Mouse (Mus musculus) myocyte (in vitro differentiated cells): ENCODE data around the gene Nprl3. TPM values are rescaled to one million over a fixed set of nuclear protein-coding genes. Genes with fewer than 3 reads are reported as not detected.
"Not testable (repeated sequence)": the region's sequence is repeated elsewhere in the genome, so short reads cannot be mapped to it uniquely, and the experiment has no call there.

Experiments used
- H3K27me3 ChIP-seq: one replicate; pipeline ENCODE4 v1.6.1; 2011; ENCODE audit not compliant: control insufficient read depth, insufficient read depth, insufficient read length
- H3K36me3 ChIP-seq: one replicate; pipeline ENCODE4 v1.6.1; 2011; ENCODE audit not compliant: control insufficient read depth, insufficient read depth
- H3K4me2 ChIP-seq: one replicate; pipeline ENCODE4 v1.6.1; 2011; ENCODE audit warnings: low read depth, control low read depth
- H3K4me3 ChIP-seq: one replicate; pipeline ENCODE4 v1.5.1; 2011; ENCODE audit warnings: mild to moderate bottlenecking, control low read depth, moderate library complexity
- H3K79me2 ChIP-seq: one replicate; pipeline ENCODE4 v1.6.1; 2011; ENCODE audit not compliant: control insufficient read depth, insufficient read depth
- H3ac ChIP-seq: one replicate; pipeline ENCODE4 v1.6.1; 2011; ENCODE audit not compliant: control insufficient read depth, insufficient read length
- CEBPB ChIP-seq: IDR thresholded peaks from 2 replicates; pipeline ENCODE4 v1.6.1; 2011; ENCODE audit warnings: mild to moderate bottlenecking, moderate library complexity; ENCODE audit not compliant: poor library complexity, insufficient read depth, severe bottlenecking
- E2F4 ChIP-seq: IDR thresholded peaks from one replicate; pipeline ENCODE4 v1.6.1; 2011; ENCODE audit warnings: mild to moderate bottlenecking, control low read depth, moderate library complexity; ENCODE audit not compliant: insufficient read depth
- MAX ChIP-seq: IDR thresholded peaks from one replicate; pipeline ENCODE4 v1.6.1; 2011; ENCODE audit warnings: low read depth, mild to moderate bottlenecking, control low read depth
- MYOD1 ChIP-seq, 3 experiments: IDR thresholded peaks; one replicate each; pipeline ENCODE4 v1.6.1; 2011; ENCODE audit warnings: control low read depth in 2 of 3, low read depth in 2 of 3, mild to moderate bottlenecking in 2 of 3, moderate library complexity in 1 of 3; ENCODE audit not compliant: insufficient read length in 2 of 3, control insufficient read depth in 1 of 3
- MYOG ChIP-seq, 3 experiments: IDR thresholded peaks; one replicate each; pipeline ENCODE4 v1.6.1; 2011; ENCODE audit warnings: control low read depth in 2 of 3, low read depth in 2 of 3, mild to moderate bottlenecking in 2 of 3; ENCODE audit not compliant: insufficient read length in 2 of 3, control insufficient read depth in 1 of 3, insufficient read depth in 1 of 3
- POLR2A ChIP-seq: IDR thresholded peaks from one replicate; pipeline ENCODE4 v1.6.1; 2011; ENCODE audit warnings: low read depth, mild to moderate bottlenecking, control low read depth, moderate library complexity; ENCODE audit not compliant: insufficient read length
- POLR2AphosphoS2 ChIP-seq: IDR thresholded peaks from one replicate; pipeline ENCODE4 v1.6.1; 2011; ENCODE audit warnings: low read depth, control low read depth; ENCODE audit not compliant: insufficient read length
- REST ChIP-seq: IDR thresholded peaks from one replicate; pipeline ENCODE4 v1.6.1; 2011; ENCODE audit warnings: mild to moderate bottlenecking, control low read depth, moderate library complexity; ENCODE audit not compliant: insufficient read depth, insufficient read length
- SRF ChIP-seq: IDR thresholded peaks from one replicate; pipeline ENCODE4 v1.6.1; 2011; ENCODE audit warnings: low read depth; ENCODE audit not compliant: control insufficient read depth, insufficient read length
- TCF12 ChIP-seq: IDR thresholded peaks from one replicate; pipeline ENCODE4 v1.6.1; 2011; ENCODE audit warnings: mild to moderate bottlenecking, control low read depth; ENCODE audit not compliant: poor library complexity, insufficient read depth, severe bottlenecking
- TCF3 ChIP-seq: IDR thresholded peaks from one replicate; pipeline ENCODE4 v1.6.1; 2011; ENCODE audit warnings: low read depth, control low read depth; ENCODE audit not compliant: insufficient read length
- USF1 ChIP-seq: IDR thresholded peaks from one replicate; pipeline ENCODE4 v1.6.1; 2011; ENCODE audit warnings: low read depth, mild to moderate bottlenecking, control low read depth, moderate library complexity
- polyA plus RNA-seq: library from polyadenylated mRNA; unstranded; fragments of >200 nt; fragmentation: generic; extraction: Trizol; gene quantifications from one replicate; pipeline ENCODE4 v1.2.1, GENCODE M21; 2012; ENCODE audit warnings: missing spikeins

Gene Nprl3
- polyA plus RNA-seq, 1 experiment = 57.4 TPM

GRCm38 (mm10) chr11:32215372-32216162 lies 51.9 kb downstream of the Nprl3 start:
- Histone ChIP-seq H3K4me2 (no peak overlapping the region), H3K27me3 (no peaks in the 10 kb centered on the region), H3ac (no peak overlapping the region), H3K79me2 (peaks cover 56% of the 10 kb centered on the region), H3K36me3 (peaks cover 15% of the 10 kb centered on the region), H3K4me3 (no peak overlapping the region)
- TF ChIP-seq E2F4 = no peak
- no peak for TF ChIP-seq POLR2AphosphoS2
- TF ChIP-seq TCF12 = no peak
- no peak for TF ChIP-seq CEBPB
- no peak for TF ChIP-seq SRF
- no peak for TF ChIP-seq POLR2A
- no peak for TF ChIP-seq MAX
- TF ChIP-seq TCF3 = no peak
- no peak for TF ChIP-seq MYOD1 (IDR thresholded peaks at IDR 0.05; ENCODE audit: control insufficient read depth in 1 of 3, insufficient read length in 2 of 3, low read depth in 2 of 3)
- TF ChIP-seq REST = no peak
- no peak for TF ChIP-seq MYOG (IDR thresholded peaks at IDR 0.05; ENCODE audit: control insufficient read depth in 1 of 3, insufficient read depth in 1 of 3, insufficient read length in 2 of 3, low read depth in 2 of 3)
- TF ChIP-seq USF1 = no peak

- no peak for TF ChIP-seq CEBPB
- no peak for TF ChIP-seq MAX
- TF ChIP-seq POLR2A = no peak
- TF ChIP-seq REST = no peak
- no peak for TF ChIP-seq MYOD1 (IDR thresholded peaks at IDR 0.05; ENCODE audit: control insufficient read depth in 1 of 3, insufficient read length in 2 of 3, low read depth in 2 of 3)
- no peak for TF ChIP-seq SRF
- no peak for TF ChIP-seq POLR2AphosphoS2
- no peak for TF ChIP-seq USF1
- no peak for TF ChIP-seq MYOG (IDR thresholded peaks at IDR 0.05; ENCODE audit: control insufficient read depth in 1 of 3, insufficient read depth in 1 of 3, insufficient read length in 2 of 3, low read depth in 2 of 3)
- H3K4me2 ChIP-seq = no peak overlapping the region
- no peak overlapping the region for H3ac ChIP-seq
- H3K4me3 ChIP-seq = no peak overlapping the region
- H3K36me3 ChIP-seq = peaks cover 19% of the 10 kb centered on the region
- peaks cover 8% of the 10 kb centered on the region for H3K79me2 ChIP-seq
- H3K27me3 ChIP-seq = no peaks in the 10 kb centered on the region
Measured at GRCm38 (mm10) chr11:32210623-32211022, 56.9 kb downstream of the Nprl3 start.

- Histone ChIP-seq H3ac (peak within 1 kb of the TSS; percentile 50), H3K4me2 (peak within 1 kb of the TSS; percentile 78), H3K36me3 (peaks cover 3% of the 10 kb centered on the region), H3K27me3 (peaks cover 3% of the 10 kb centered on the region), H3K4me3 (peak within 1 kb of the TSS; percentile 44), H3K79me2 (no peaks in the 10 kb centered on the region)
- TF ChIP-seq POLR2A (peak; percentile 81), SRF (no peak), TCF3 (no peak), TCF12 (no peak), MYOD1 (IDR thresholded peaks at IDR 0.05; ENCODE audit: control insufficient read depth in 1 of 3, insufficient read length in 2 of 3, low read depth in 2 of 3) (peak in 1 of 3 experiments; percentile 21), E2F4 (peak; percentile 96), REST (no peak), USF1 (peak; percentile 86), MAX (no peak), POLR2AphosphoS2 (peak; percentile 65), CEBPB (no peak), MYOG (IDR thresholded peaks at IDR 0.05; ENCODE audit: control insufficient read depth in 1 of 3, insufficient read depth in 1 of 3, insufficient read length in 2 of 3, low read depth in 2 of 3) (no peak)
Measured at GRCm38 (mm10) chr11:32205058-32205873, 62.2 kb downstream of the Nprl3 start, which contains the start of gene Snrnp25. TSS of gene Snrnp25 (plus strand) at chr11:32205415.

- no peak overlapping the region for H3K4me3 ChIP-seq
- no peaks in the 10 kb centered on the region for H3K79me2 ChIP-seq
- H3K4me2 ChIP-seq = no peak overlapping the region
- TF ChIP-seq POLR2A = no peak
- TF ChIP-seq CEBPB = no peak
- TF ChIP-seq POLR2AphosphoS2 = no peak
- no peak for TF ChIP-seq MYOD1 (IDR thresholded peaks at IDR 0.05; ENCODE audit: control insufficient read depth in 1 of 3, insufficient read length in 2 of 3, low read depth in 2 of 3)
- TF ChIP-seq E2F4 = no peak
- no peak for TF ChIP-seq SRF
- no peak for TF ChIP-seq REST
- TF ChIP-seq TCF3 = no peak
- no peak for TF ChIP-seq MAX
- TF ChIP-seq USF1 = no peak
- no peak for TF ChIP-seq TCF12
- TF ChIP-seq MYOG (IDR thresholded peaks at IDR 0.05; ENCODE audit: control insufficient read depth in 1 of 3, insufficient read depth in 1 of 3, insufficient read length in 2 of 3, low read depth in 2 of 3) = no peak
- no peaks in the 10 kb centered on the region for H3K36me3 ChIP-seq
- peaks cover 6% of the 10 kb centered on the region for H3K27me3 ChIP-seq
- no peak overlapping the region for H3ac ChIP-seq
Measured at GRCm38 (mm10) chr11:32201922-32202685, 65.4 kb downstream of the Nprl3 start.

GRCm38 (mm10) chr11:32200992-32201391 lies 66.5 kb downstream of the Nprl3 start:
- not testable (repeated sequence) for H3K4me3 ChIP-seq, H3K36me3 ChIP-seq, H3ac ChIP-seq, H3K79me2 ChIP-seq, H3K4me2 ChIP-seq, H3K27me3 ChIP-seq
